ENCODE assay signal across 17 mouse cellular contexts in the genomic region with DNA sequence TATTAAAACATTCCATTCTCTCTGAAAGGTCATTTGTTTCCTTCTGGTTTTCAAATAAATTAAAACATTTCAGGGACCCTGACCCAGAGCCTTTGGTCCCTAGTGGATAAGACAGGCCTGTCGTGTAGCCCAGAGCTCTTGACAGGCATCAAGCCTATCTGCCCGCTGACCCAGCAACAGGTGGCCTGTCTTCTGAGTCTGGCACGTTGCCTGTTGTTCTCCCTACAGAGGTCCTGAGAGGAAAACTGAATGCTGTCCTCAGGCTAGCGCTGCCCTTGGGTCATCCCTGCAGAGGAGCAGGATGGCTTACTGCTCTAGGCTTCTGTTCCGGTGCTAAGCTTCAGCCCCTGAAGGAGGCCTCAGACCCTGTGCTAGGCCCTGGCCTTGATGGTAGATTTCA.
A peak's percentile ranks its signal among the peaks of the same experiment; 100 is the strongest.
DNase-seq lines count a peak whose midpoint lies in the region.
"Had no signal": no experiment of that assay in that cellular context is flagged by ENCODE, and none has a peak within 500 bp of the region (broad histone marks: within the 10 kb centered on the region; RNA-seq: fewer than 3 reads in every experiment).

No protein-coding gene starts in this region.

- peak; percentile 48 to 60 for DNase-seq in cerebellum, postnatal 10 days
- DNase-seq in cerebellum, postnatal 4 days (ENCODE audit: low spot score in 2 of 2) = no peak
- peak; percentile 21 for DNase-seq in cerebellum, postnatal 36 days
- DNase-seq in cerebellum, adult 11 months = no peak
- DNase-seq in kidney, postnatal 4 days = peak; percentile 14 to 39
- DNase-seq in kidney, postnatal 36 days = no peak
- no peak for DNase-seq in frontal cortex, adult 2 months (ENCODE audit: extremely low spot score in 1 of 2, low spot score in 1 of 2)
- DNase-seq: adrenal gland, adult 8-10 months; adrenal gland, postnatal 25 days; embryo, embryonic 11 days; forebrain, postnatal 0 days; gastrocnemius, postnatal 25 days; heart, adult 18-20 months; heart, postnatal 10 days; heart, postnatal 36 days; kidney, adult 11 months; kidney, adult 9 months had no signal

Comparison
In these comparisons a context has a peak if more than half of its experiments do, and no peak if none do; other contexts are left out.
1. DNase-seq: peak in cerebellum, postnatal 10 days (2 of 2), cerebellum, postnatal 36 days (2 of 2) and kidney, postnatal 4 days (2 of 2); none in cerebellum, postnatal 4 days (0 of 2), cerebellum, adult 11 months (single experiment), kidney, postnatal 36 days (0 of 2) and frontal cortex, adult 2 months (0 of 2).